Mouse (Mus musculus) erythroblast, embryonic 14.5 days (primary cell): ENCODE data around the gene Pcdh7. TPM values are rescaled to one million over a fixed set of nuclear protein-coding genes. Genes with fewer than 3 reads are reported as not detected.

Experiments
- H3K27me3 ChIP-seq: 2 replicates; pipeline ENCODE4 v1.6.1; 2012; ENCODE audit warnings: inconsistent platforms; ENCODE audit not compliant: control insufficient read depth
- H3K36me3 ChIP-seq: 2 replicates; pipeline ENCODE4 v1.6.1; 2012; ENCODE audit warnings: mild to moderate bottlenecking, inconsistent platforms; ENCODE audit not compliant: control insufficient read depth
- H3K4me1 ChIP-seq: 2 replicates; pipeline ENCODE4 v1.6.1; 2012; ENCODE audit warnings: inconsistent platforms; ENCODE audit not compliant: control insufficient read depth
- H3K4me3 ChIP-seq: replicated peaks from 2 replicates; pipeline ENCODE3; 2012; ENCODE audit warnings: moderate library complexity, mild to moderate bottlenecking, inconsistent platforms
- H3K9me3 ChIP-seq: 2 replicates; pipeline ENCODE4 v1.6.1; 2012; ENCODE audit warnings: low read length, inconsistent platforms, mixed read lengths; ENCODE audit not compliant: control insufficient read depth
- GATA1 ChIP-seq: IDR thresholded peaks from 2 replicates; pipeline ENCODE4 v1.6.1; 2012; ENCODE audit warnings: low read length, inconsistent platforms, mixed read lengths
- TAL1 ChIP-seq: IDR thresholded peaks from 3 replicates; pipeline ENCODE4 v1.6.1; 2012; ENCODE audit warnings: low read length, inconsistent platforms, mixed read lengths
- polyA plus RNA-seq: library from polyadenylated mRNA; stranded (reverse); fragments of >175 nt; gene quantifications from 2 replicates; pipeline ENCODE4 v1.2.3, GENCODE M21; 2012

Gene Pcdh7
- polyA plus RNA-seq, 1 experiment, result 0.01 TPM

GRCm38 (mm10) chr5:57767346-57767745 is 49.6 kb downstream of the Pcdh7 start:
- Histone ChIP-seq H3K9me3 (no peaks in the 10 kb centered on the region), H3K27me3 (no peaks in the 10 kb centered on the region; the same call in 1 of the 2 replicates), H3K4me3 (no peak overlapping the region), H3K36me3 (no peaks in the 10 kb centered on the region), H3K4me1 (peaks cover 6% of the 10 kb centered on the region)
- TF ChIP-seq GATA1, result no peak
- no peak for TF ChIP-seq TAL1

GRCm38 (mm10) chr5:57768469-57769022 is 50.8 kb downstream of the Pcdh7 start:
- TF ChIP-seq GATA1, result no peak
- TF ChIP-seq TAL1, result no peak
- Histone ChIP-seq H3K27me3 (no peaks in the 10 kb centered on the region; the same call in 1 of the 2 replicates), H3K4me1 (peaks cover 4% of the 10 kb centered on the region), H3K36me3 (no peaks in the 10 kb centered on the region), H3K4me3 (no peak overlapping the region), H3K9me3 (no peaks in the 10 kb centered on the region)

- H3K36me3 ChIP-seq, result no peaks in the 10 kb centered on the region
These were observed 51.9 kb downstream of the Pcdh7 start for GRCm38 (mm10) chr5:57769644-57770043.

GRCm38 (mm10) chr5:57770364-57770763 is 52.6 kb downstream of the Pcdh7 start:
- Histone ChIP-seq H3K36me3 (no peaks in the 10 kb centered on the region), H3K4me1 (peaks cover 4% of the 10 kb centered on the region), H3K27me3 (no peaks in the 10 kb centered on the region; the same call in 1 of the 2 replicates), H3K9me3 (no peaks in the 10 kb centered on the region), H3K4me3 (no peak overlapping the region)
- no peak for TF ChIP-seq TAL1

More at GRCm38 (mm10) chr5:57769644-57770043, 51.9 kb downstream of the Pcdh7 start:
- Histone ChIP-seq H3K4me3 (no peak overlapping the region), H3K4me1 (peaks cover 4% of the 10 kb centered on the region), H3K27me3 (no peaks in the 10 kb centered on the region; the same call in 1 of the 2 replicates), H3K9me3 (no peaks in the 10 kb centered on the region)
- TF ChIP-seq GATA1 (no peak), TAL1 (no peak)

- Histone ChIP-seq H3K4me3 (no peak overlapping the region), H3K9me3 (no peaks in the 10 kb centered on the region), H3K27me3 (no peaks in the 10 kb centered on the region; the same call in 1 of the 2 replicates), H3K36me3 (no peaks in the 10 kb centered on the region), H3K4me1 (peaks cover 4% of the 10 kb centered on the region)
- TF ChIP-seq GATA1, result no peak
- no peak for TF ChIP-seq TAL1
These were observed 53.4 kb downstream of the Pcdh7 start for GRCm38 (mm10) chr5:57771122-57771521.

GRCm38 (mm10) chr5:57772711-57773110 is 54.9 kb downstream of the Pcdh7 start:
- H3K9me3 ChIP-seq, result no peaks in the 10 kb centered on the region
- H3K27me3 ChIP-seq, result no peaks in the 10 kb centered on the region; the same call in 1 of the 2 replicates
- H3K4me1 ChIP-seq, result peaks cover 2% of the 10 kb centered on the region
- no peak overlapping the region for H3K4me3 ChIP-seq
- no peaks in the 10 kb centered on the region for H3K36me3 ChIP-seq
- TF ChIP-seq GATA1, result no peak
- TF ChIP-seq TAL1, result no peak

GRCm38 (mm10) chr5:57774496-57774895 is 56.7 kb downstream of the Pcdh7 start:
- H3K36me3 ChIP-seq, result no peaks in the 10 kb centered on the region
- no peaks in the 10 kb centered on the region for H3K9me3 ChIP-seq
- peaks cover 4% of the 10 kb centered on the region for H3K4me1 ChIP-seq
- TF ChIP-seq GATA1, result no peak
- TF ChIP-seq TAL1, result no peak
- no peak overlapping the region for H3K4me3 ChIP-seq
- H3K27me3 ChIP-seq, result no peaks in the 10 kb centered on the region; the same call in 1 of the 2 replicates

GRCm38 (mm10) chr5:57778093-57778492 is 60.3 kb downstream of the Pcdh7 start:
- TF ChIP-seq TAL1 (no peak), GATA1 (no peak)
- Histone ChIP-seq H3K36me3 (no peaks in the 10 kb centered on the region), H3K4me1 (peaks cover 34% of the 10 kb centered on the region), H3K27me3 (no peaks in the 10 kb centered on the region), H3K4me3 (no peak overlapping the region), H3K9me3 (no peaks in the 10 kb centered on the region)

GRCm38 (mm10) chr5:57779951-57780350 is 62.2 kb downstream of the Pcdh7 start:
- H3K27me3 ChIP-seq, result no peaks in the 10 kb centered on the region
- H3K36me3 ChIP-seq, result no peaks in the 10 kb centered on the region
- no peak for TF ChIP-seq GATA1
- TF ChIP-seq TAL1, result no peak
- peaks cover 37% of the 10 kb centered on the region for H3K4me1 ChIP-seq
- no peak overlapping the region for H3K4me3 ChIP-seq
- H3K9me3 ChIP-seq, result no peaks in the 10 kb centered on the region

GRCm38 (mm10) chr5:57780574-57780973 is 62.8 kb downstream of the Pcdh7 start:
- Histone ChIP-seq H3K4me3 (no peak overlapping the region), H3K9me3 (no peaks in the 10 kb centered on the region), H3K4me1 (peaks cover 37% of the 10 kb centered on the region), H3K36me3 (no peaks in the 10 kb centered on the region), H3K27me3 (no peaks in the 10 kb centered on the region)
- TF ChIP-seq GATA1 (no peak), TAL1 (no peak)
